Mouse (Mus musculus) embryonic facial prominence, embryonic 10.5 days (tissue): ENCODE data around the gene Cox6a1. TPM values are rescaled to one million over a fixed set of nuclear protein-coding genes. Genes with fewer than 3 reads are reported as not detected.

ENCODE experiments used
- DNase-seq: peaks from one replicate; pipeline ENCODE4 v3.0.0-alpha.2; 2017; ENCODE audit warnings: low spot score
- H3K27ac ChIP-seq: fragments of 300-500 bp; sonication (generic); replicated peaks from 2 replicates; pipeline ENCODE4 v1.5.1; 2016; ENCODE audit warnings: mild to moderate bottlenecking
- H3K27me3 ChIP-seq: fragments of 300-500 bp; sonication (generic); replicated peaks from 2 replicates; pipeline ENCODE4 v1.6.1; 2016; ENCODE audit warnings: low read depth, mild to moderate bottlenecking; ENCODE audit not compliant: poor library complexity, severe bottlenecking
- H3K36me3 ChIP-seq: fragments of 300-500 bp; sonication (generic); replicated peaks from 2 replicates; pipeline ENCODE4 v1.6.1; 2016; ENCODE audit warnings: mild to moderate bottlenecking, moderate library complexity
- H3K4me1 ChIP-seq: fragments of 300-500 bp; sonication (generic); 2 replicates; pipeline ENCODE4 v1.6.1; 2016
- H3K4me3 ChIP-seq: fragments of 300-500 bp; sonication (generic); 2 replicates; pipeline ENCODE4 v1.5.1; 2016; ENCODE audit warnings: mild to moderate bottlenecking, moderate library complexity
- H3K9me3 ChIP-seq: fragments of 300-500 bp; sonication (generic); 2 replicates; pipeline ENCODE4 v1.6.1; 2016; ENCODE audit warnings: mild to moderate bottlenecking
- WGBS: fragments of 180-500 bp; shearing (Covaris S2); methylation state at CpG from one replicate; pipeline ENCODE4 v1.1.7; 2016; 5-methylcytosine and 5-hydroxymethylcytosine counted together
- polyA plus RNA-seq: library from polyadenylated mRNA; unstranded; fragments of >200 nt; fragmentation: Nextera tagmentation; extraction: Ambion mirVana; gene quantifications from 2 replicates; pipeline ENCODE4 v1.2.1, GENCODE M21; 2016

Gene Cox6a1
- polyA plus RNA-seq, 1 experiment from 2014 or later = 716 TPM

DNA sequence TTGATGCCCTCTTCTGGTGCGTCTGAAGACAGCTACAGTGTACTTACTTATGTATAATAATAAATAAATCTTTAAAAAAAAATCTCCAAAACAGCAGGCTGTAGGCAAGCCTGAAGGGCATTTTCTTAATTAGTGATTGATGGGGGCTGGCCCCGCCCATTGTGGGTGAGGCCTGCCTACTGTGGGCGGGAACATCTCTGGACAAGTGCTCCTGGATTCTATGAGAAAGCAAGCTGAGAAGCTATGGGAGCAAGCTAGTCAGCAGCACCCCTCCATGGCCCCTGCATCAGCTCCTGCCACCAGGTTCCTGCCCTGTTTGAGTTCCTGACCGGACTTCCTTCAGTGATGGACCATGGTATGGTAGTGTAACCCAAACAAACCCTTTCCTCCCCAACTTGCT lies 16.0 kb upstream of the Cox6a1 start:
- no peaks in the 10 kb centered on the region for H3K9me3 ChIP-seq
- no peak for DNase-seq
- H3K4me1 ChIP-seq = peaks cover 20% of the 10 kb centered on the region
- H3K27me3 ChIP-seq = no peaks in the 10 kb centered on the region
- H3K36me3 ChIP-seq = no peaks in the 10 kb centered on the region
- no peak overlapping the region for H3K4me3 ChIP-seq
- 91% methylated on average over 4 of the region's 4 CpGs for WGBS
- no peak overlapping the region for H3K27ac ChIP-seq

GRCm38 (mm10) chr5:115362819-115363714 lies 14.3 kb upstream of the Cox6a1 start:
- peak overlapping the region; percentile 73 for H3K27ac ChIP-seq
- no peaks in the 10 kb centered on the region for H3K27me3 ChIP-seq
- peaks cover 26% of the 10 kb centered on the region for H3K4me1 ChIP-seq
- peak; percentile 26 for DNase-seq
- WGBS = 20% methylated on average over 19 of the region's 19 CpGs
- 0 out of 2 replicates have a peak overlapping the region, but pooled peaks have one; percentile 25 for H3K4me3 ChIP-seq
- no peaks in the 10 kb centered on the region for H3K36me3 ChIP-seq
- H3K9me3 ChIP-seq = no peaks in the 10 kb centered on the region

DNA sequence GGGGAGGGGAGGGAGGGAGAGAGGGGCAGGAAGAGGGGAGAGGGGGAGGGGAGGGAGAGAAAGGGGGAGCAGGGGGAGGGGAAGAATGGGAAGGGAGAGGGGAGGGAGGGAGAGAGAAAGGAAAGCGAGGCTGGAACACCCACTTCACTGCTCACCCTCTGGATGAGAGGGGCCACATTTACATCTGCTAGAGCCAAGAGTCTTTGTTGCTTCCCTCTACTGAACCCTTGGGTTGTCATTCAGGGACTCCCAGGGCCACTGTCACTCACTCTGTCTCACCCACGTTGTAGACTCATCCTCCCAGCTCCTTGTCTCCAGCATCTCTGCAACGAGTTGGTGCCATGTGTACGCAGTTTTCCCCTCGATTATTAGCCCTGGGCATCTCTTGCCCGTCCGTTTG lies 13.4 kb upstream of the Cox6a1 start:
- DNase-seq = no peak
- H3K9me3 ChIP-seq = no peaks in the 10 kb centered on the region
- 0 out of 2 replicates have a peak overlapping the region, but pooled peaks have one; percentile 40 for H3K27ac ChIP-seq
- H3K27me3 ChIP-seq = no peaks in the 10 kb centered on the region
- no peaks in the 10 kb centered on the region for H3K36me3 ChIP-seq
- peaks cover 26% of the 10 kb centered on the region for H3K4me1 ChIP-seq
- 43% methylated on average over 7 of the region's 7 CpGs for WGBS
- H3K4me3 ChIP-seq = no peak overlapping the region

GRCm38 (mm10) chr5:115359851-115360372 lies 11.1 kb upstream of the Cox6a1 start:
- peak overlapping the region; percentile 59 for H3K27ac ChIP-seq
- 70% methylated on average over 5 of the region's 5 CpGs for WGBS
- peaks cover 30% of the 10 kb centered on the region for H3K4me1 ChIP-seq
- no peak for DNase-seq
- H3K27me3 ChIP-seq = no peaks in the 10 kb centered on the region
- no peaks in the 10 kb centered on the region for H3K9me3 ChIP-seq
- H3K36me3 ChIP-seq = no peaks in the 10 kb centered on the region
- H3K4me3 ChIP-seq = no peak overlapping the region

DNA sequence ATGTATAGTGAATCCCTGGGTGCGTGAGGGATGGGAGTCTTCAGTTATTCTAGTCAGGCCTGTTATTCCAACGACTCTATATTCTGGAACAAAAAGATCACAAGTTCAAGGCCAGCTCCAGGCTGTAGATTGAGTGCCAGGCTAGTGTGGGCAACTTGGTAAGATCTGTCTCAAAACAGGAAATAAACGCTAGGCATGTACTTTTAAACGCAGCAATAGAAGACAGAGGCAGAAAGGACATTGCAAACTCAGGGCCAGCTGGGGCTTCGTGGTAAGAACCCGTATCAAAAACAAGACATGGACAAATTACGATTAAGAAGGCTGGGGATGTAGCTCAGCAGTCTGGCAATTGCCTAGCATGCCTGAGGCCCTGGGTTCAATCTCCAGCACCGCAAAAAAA lies 10.7 kb upstream of the Cox6a1 start:
- H3K9me3 ChIP-seq = no peaks in the 10 kb centered on the region
- no peak for DNase-seq
- no peak overlapping the region for H3K4me3 ChIP-seq
- WGBS = 90% methylated on average over 8 of the region's 8 CpGs
- no peaks in the 10 kb centered on the region for H3K27me3 ChIP-seq
- no peaks in the 10 kb centered on the region for H3K36me3 ChIP-seq
- H3K27ac ChIP-seq = no peak overlapping the region; the same call in 1 of the 2 replicates
- peaks cover 30% of the 10 kb centered on the region for H3K4me1 ChIP-seq

- Histone ChIP-seq H3K27me3 (no peaks in the 10 kb centered on the region), H3K36me3 (no peaks in the 10 kb centered on the region), H3K9me3 (no peaks in the 10 kb centered on the region), H3K27ac (0 out of 2 replicates have a peak overlapping the region, but pooled peaks have one; percentile 40), H3K4me1 (peaks cover 30% of the 10 kb centered on the region), H3K4me3 (no peak overlapping the region)
- DNase-seq = peak; percentile 93
- 3% methylated on average over 12 of the region's 12 CpGs for WGBS
Measured at GRCm38 (mm10) chr5:115358872-115359271, 10.1 kb upstream of the Cox6a1 start.

- Histone ChIP-seq H3K36me3 (no peaks in the 10 kb centered on the region), H3K4me1 (peaks cover 12% of the 10 kb centered on the region), H3K27ac (no peak overlapping the region), H3K9me3 (no peaks in the 10 kb centered on the region), H3K27me3 (no peaks in the 10 kb centered on the region), H3K4me3 (no peak overlapping the region)
- no peak for DNase-seq
- WGBS = 62% methylated on average over 13 of the region's 13 CpGs
Measured at GRCm38 (mm10) chr5:115355070-115355469, 6.3 kb upstream of the Cox6a1 start.

GRCm38 (mm10) chr5:115351348-115351747 lies 2.6 kb upstream of the Cox6a1 start:
- peaks cover 21% of the 10 kb centered on the region for H3K4me1 ChIP-seq
- 81% methylated on average over 5 of the region's 5 CpGs for WGBS
- no peaks in the 10 kb centered on the region for H3K9me3 ChIP-seq
- H3K27me3 ChIP-seq = no peaks in the 10 kb centered on the region
- peaks cover 8% of the 10 kb centered on the region for H3K36me3 ChIP-seq
- no peak for DNase-seq
- no peak overlapping the region for H3K4me3 ChIP-seq
- H3K27ac ChIP-seq = no peak overlapping the region

DNA sequence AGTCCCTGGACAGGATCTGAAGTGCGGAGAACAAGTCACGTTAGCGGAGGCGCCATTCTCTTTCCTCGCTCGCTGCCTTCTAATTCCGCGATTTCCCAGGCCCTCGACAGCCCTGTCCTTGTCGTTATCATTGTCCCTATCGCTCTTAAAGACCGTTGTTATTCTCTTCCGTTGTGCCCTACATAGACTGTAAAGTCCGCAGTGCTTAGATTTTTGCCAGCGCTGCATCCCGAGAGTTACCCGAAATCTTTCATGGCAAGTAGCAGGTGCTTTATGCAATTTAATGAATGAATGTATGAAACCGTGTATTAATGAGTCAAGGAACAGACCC lies 409 bp upstream of the Cox6a1 start:
- under 1% methylated on average over 18 of the region's 18 CpGs for WGBS

DNA sequence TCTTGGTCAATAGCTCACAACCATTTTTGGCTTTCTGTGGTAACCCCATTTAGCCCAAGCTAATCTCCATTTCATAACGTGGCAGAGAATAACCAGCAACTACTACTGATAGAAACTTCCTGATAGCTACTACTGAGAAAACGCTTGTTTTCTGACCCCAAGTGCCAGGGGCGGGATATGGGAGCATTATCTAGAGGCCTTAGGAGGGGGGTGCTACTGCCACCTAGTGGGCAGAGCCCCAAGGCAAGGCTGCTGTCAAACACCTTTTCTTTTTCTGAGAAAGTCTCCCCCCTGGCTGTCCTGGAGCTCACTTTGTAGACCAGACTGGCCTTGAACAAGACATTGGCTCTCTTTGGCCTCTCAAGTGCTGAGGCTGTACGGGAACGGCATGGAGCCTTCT lies 1.2 kb downstream of the Cox6a1 start:
- H3K36me3 ChIP-seq = peaks cover 46% of the 10 kb centered on the region
- H3K9me3 ChIP-seq = no peaks in the 10 kb centered on the region
- H3K27ac ChIP-seq = no peak overlapping the region
- no peaks in the 10 kb centered on the region for H3K27me3 ChIP-seq
- WGBS = 6% methylated on average over 5 of the region's 5 CpGs
- H3K4me3 ChIP-seq = peak overlapping the region; percentile 75
- peak; percentile 85 for DNase-seq
- peaks cover 17% of the 10 kb centered on the region for H3K4me1 ChIP-seq

More for the DNA sequence above, 409 bp upstream of the Cox6a1 start:
- H3K9me3 ChIP-seq = no peaks in the 10 kb centered on the region
- H3K4me1 ChIP-seq = peaks cover 17% of the 10 kb centered on the region
- H3K4me3 ChIP-seq = peak overlapping the region; percentile 75
- peaks cover 30% of the 10 kb centered on the region for H3K36me3 ChIP-seq
- no peak for DNase-seq
- H3K27me3 ChIP-seq = no peaks in the 10 kb centered on the region
- peak overlapping the region; percentile 79 for H3K27ac ChIP-seq

DNA sequence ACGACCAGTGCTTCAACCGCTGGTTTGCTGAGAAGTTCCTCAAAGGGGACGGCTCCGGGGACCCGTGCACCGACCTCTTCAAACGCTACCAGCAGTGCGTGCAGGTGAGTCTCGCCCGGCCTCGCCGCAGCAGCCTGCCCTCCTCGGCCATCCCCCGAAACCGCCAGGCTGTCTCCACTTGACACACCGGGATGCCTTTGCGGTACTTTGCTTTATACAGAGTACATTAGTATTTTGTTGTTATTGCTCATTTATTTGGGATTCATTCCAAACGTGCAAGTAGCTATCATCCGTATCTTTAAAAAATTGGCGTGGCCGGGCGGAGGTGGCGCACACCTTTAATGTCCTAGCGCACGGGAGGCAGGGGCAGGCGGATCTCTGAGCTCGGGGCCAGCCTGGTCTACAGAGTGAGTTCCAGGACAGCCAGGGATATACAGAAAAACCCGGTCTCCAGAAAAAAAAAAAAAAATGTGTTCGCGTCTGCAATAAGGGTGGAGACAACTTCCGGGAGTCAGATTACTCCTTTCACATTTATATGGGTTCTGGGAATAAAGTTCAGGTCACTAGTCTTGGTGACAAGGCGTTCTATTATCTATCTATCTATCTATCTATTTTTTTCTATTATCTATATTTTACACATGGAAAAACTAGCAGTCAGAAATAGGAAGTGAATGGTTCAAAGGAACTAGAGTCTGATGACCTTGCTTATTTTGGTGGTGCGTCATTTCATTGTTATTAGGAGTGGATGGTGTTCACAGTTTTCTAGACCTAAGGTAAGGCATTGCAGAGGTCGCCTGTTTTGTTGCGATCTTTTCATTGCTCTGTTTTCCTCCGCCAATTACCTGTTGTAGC lies 7.2 kb downstream of the Cox6a1 start:
- WGBS = 13% methylated on average over 36 of the region's 36 CpGs

GRCm38 (mm10) chr5:115340577-115341313 lies 8.0 kb downstream of the Cox6a1 start, which contains the start of the genes Gatc and Triap1:
Gene Gatc, minus strand, starts transcription at chr5:115341178.
Gene Triap1, plus strand, starts transcription at chr5:115341225.
- peak within 1 kb of the TSS; percentile 92 for H3K27ac ChIP-seq
- H3K36me3 ChIP-seq = peaks cover 64% of the 10 kb centered on the region
- peak within 1 kb of the TSS; percentile 87 for H3K4me3 ChIP-seq
- H3K9me3 ChIP-seq = no peaks in the 10 kb centered on the region
- H3K4me1 ChIP-seq = peaks cover 28% of the 10 kb centered on the region
- under 1% methylated on average over 62 of the region's 62 CpGs for WGBS
- no peaks in the 10 kb centered on the region for H3K27me3 ChIP-seq
- peak; percentile 94 for DNase-seq

More for the DNA sequence above, 7.2 kb downstream of the Cox6a1 start:
- no peaks in the 10 kb centered on the region for H3K27me3 ChIP-seq
- no peaks in the 10 kb centered on the region for H3K9me3 ChIP-seq
- H3K36me3 ChIP-seq = peaks cover 64% of the 10 kb centered on the region
- H3K4me1 ChIP-seq = peaks cover 28% of the 10 kb centered on the region
- peak overlapping the region; percentile 92 for H3K27ac ChIP-seq
- DNase-seq = no peak
- H3K4me3 ChIP-seq = peak overlapping the region; percentile 87
